Mouse (Mus musculus) ES-E14 (cell line): ENCODE data around the gene Opa3.

ENCODE experiments used
- CHD2 ChIP-seq: IDR thresholded peaks from 2 replicates; pipeline ENCODE4 v1.6.1; 2014; ENCODE audit warnings: mild to moderate bottlenecking, low read depth, low read length, inconsistent platforms
- HCFC1 ChIP-seq: IDR thresholded peaks from 2 replicates; pipeline ENCODE4 v1.6.1; 2012; ENCODE audit warnings: low read length, inconsistent platforms, borderline replicate concordance; ENCODE audit not compliant: insufficient read depth
- MAFK ChIP-seq: IDR thresholded peaks from 2 replicates; pipeline ENCODE4 v1.6.1; 2014; ENCODE audit warnings: mild to moderate bottlenecking, low read depth, low read length, inconsistent platforms; ENCODE audit not compliant: insufficient read depth
- ZC3H11A ChIP-seq: IDR thresholded peaks from 2 replicates; pipeline ENCODE4 v1.6.1; 2012; ENCODE audit warnings: low read depth, mild to moderate bottlenecking, inconsistent platforms, low read length, borderline replicate concordance
- ZNF384 ChIP-seq: IDR thresholded peaks from 2 replicates; pipeline ENCODE4 v1.6.1; 2012; ENCODE audit warnings: low read depth, low read length, inconsistent platforms

DNA sequence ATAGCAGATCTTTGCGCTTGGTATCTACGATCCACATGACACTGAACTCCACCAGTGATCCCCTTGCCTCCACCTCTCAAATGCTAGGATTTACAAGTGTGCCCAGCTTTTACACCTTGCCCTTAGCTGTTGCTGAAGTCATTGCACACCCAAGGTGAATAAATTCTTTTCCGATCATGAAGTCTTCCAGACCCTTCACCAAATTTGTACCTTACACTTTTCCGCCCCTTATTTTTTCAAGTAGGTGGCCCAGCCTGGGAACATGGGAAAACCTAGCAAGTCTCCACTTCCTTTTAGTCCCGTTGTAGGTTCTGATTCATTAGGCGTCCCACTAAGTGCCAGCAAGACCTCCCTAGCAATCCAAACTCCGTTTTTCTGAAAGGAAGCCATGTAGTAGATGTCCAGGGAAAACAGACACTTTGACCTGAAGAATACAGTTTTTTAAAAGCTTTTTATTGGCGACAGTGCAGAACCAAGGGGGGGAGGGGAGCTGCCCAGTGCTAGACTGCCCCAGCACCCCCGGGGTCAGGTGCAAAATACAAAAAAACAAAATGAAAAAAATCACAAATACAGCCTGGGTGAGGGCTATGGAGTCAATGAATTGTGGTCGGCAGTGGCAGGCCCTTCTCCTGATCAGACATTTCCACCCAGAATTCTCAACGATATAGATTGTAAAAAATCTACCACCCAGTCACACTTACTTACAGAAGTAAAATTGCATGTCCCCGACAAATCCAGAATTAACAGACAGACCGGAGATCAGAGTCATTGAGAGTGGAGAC, 74.3 kb downstream of the Opa3 start:
- TF ChIP-seq ZC3H11A (no peak), HCFC1 (no peak), CHD2 (no peak), MAFK (no peak), ZNF384 (no peak)
